Comparison of ENCODE assay signal across 8 mouse cellular contexts in genomic region chr6:88784691-88785173, GRCm38 (mm10). TPM values are rescaled to one million over a fixed set of nuclear protein-coding genes. Genes with fewer than 3 reads are reported as not detected.
DNase-seq lines count a peak whose midpoint lies in the region; ATAC-seq lines count a peak whose summit lies in the region.

No protein-coding gene starts in this region.

- H3K36me3 ChIP-seq in lung, embryonic 16.5 days (ENCODE audit: control insufficient read depth, insufficient read depth, low read length), result no peaks in the 10 kb centered on the region
- no peaks in the 10 kb centered on the region for H3K36me3 ChIP-seq in embryonic facial prominence, embryonic 15.5 days
- no peaks in the 10 kb centered on the region for H3K36me3 ChIP-seq in intestine, embryonic 14.5 days (ENCODE audit: control insufficient read depth, insufficient read depth, low read length)
- no peaks in the 10 kb centered on the region for H3K36me3 ChIP-seq in hindbrain, embryonic 10.5 days

- 44% methylated on average over 7 of the region's 7 CpGs for WGBS in lung, embryonic 16.5 days
- WGBS in embryonic facial prominence, embryonic 15.5 days, result 44% methylated on average over 7 of the region's 7 CpGs
- 44% methylated on average over 7 of the region's 7 CpGs for WGBS in intestine, embryonic 14.5 days
- WGBS in hindbrain, embryonic 10.5 days, result 74% methylated on average over 7 of the region's 7 CpGs

- H3K9me3 ChIP-seq in lung, embryonic 16.5 days (ENCODE audit: control insufficient read depth, low read length), result no peaks in the 10 kb centered on the region
- no peaks in the 10 kb centered on the region for H3K9me3 ChIP-seq in embryonic facial prominence, embryonic 15.5 days (replicated peaks)
- H3K9me3 ChIP-seq in intestine, embryonic 14.5 days (ENCODE audit: control insufficient read depth, low read length), result no peaks in the 10 kb centered on the region
- H3K9me3 ChIP-seq in hindbrain, embryonic 10.5 days, result no peaks in the 10 kb centered on the region

- no peak overlapping the region for H3K4me2 ChIP-seq in lung, embryonic 16.5 days (ENCODE audit: low read depth, low read length)
- no peak overlapping the region for H3K4me2 ChIP-seq in embryonic facial prominence, embryonic 15.5 days (replicated peaks)
- no peak overlapping the region for H3K4me2 ChIP-seq in intestine, embryonic 14.5 days (ENCODE audit: low read length)

- H3K27me3 ChIP-seq in lung, embryonic 16.5 days (ENCODE audit: control insufficient read depth, insufficient read depth, low read depth, low read length), result no peaks in the 10 kb centered on the region
- no peaks in the 10 kb centered on the region for H3K27me3 ChIP-seq in embryonic facial prominence, embryonic 15.5 days
- H3K27me3 ChIP-seq in intestine, embryonic 14.5 days (replicated peaks; ENCODE audit: control insufficient read depth, insufficient read depth, low read length), result no peaks in the 10 kb centered on the region
- H3K27me3 ChIP-seq in hindbrain, embryonic 10.5 days (ENCODE audit: insufficient read depth, poor library complexity, severe bottlenecking), result peaks cover 16% of the 10 kb centered on the region

- H3K4me3 ChIP-seq in lung, embryonic 16.5 days (ENCODE audit: low read length), result no peak overlapping the region
- H3K4me3 ChIP-seq in embryonic facial prominence, embryonic 15.5 days (replicated peaks), result no peak overlapping the region
- H3K4me3 ChIP-seq in intestine, embryonic 14.5 days (ENCODE audit: low read depth, low read length), result no peak overlapping the region
- H3K4me3 ChIP-seq in hindbrain, embryonic 10.5 days, result no peak overlapping the region

- DNase-seq in lung, postnatal 36 days, result no peak
- no peak for DNase-seq in intestine, embryonic 14.5 days (ENCODE audit: low spot score)
- DNase-seq in skeletal muscle tissue, adult 2 months (ENCODE audit: low read depth, low spot score), result peak; percentile 87
- no peak for DNase-seq in urinary bladder, postnatal 14 days (ENCODE audit: low spot score)
- DNase-seq in hindbrain, embryonic 10.5 days (ENCODE audit: low spot score), result no peak
- no peak for DNase-seq in layer of hippocampus, adult 9-11 months

- peak; percentile 51 for ATAC-seq in lung, embryonic 16.5 days (ENCODE audit: low read depth)
- no peak for ATAC-seq in embryonic facial prominence, embryonic 15.5 days (ENCODE audit: insufficient number of reproducible peaks, low FRiP score, low TSS enrichment, low read depth)
- ATAC-seq in intestine, embryonic 14.5 days (replicated peaks; ENCODE audit: low FRiP score, low TSS enrichment, low read depth), result no peak

- H3K4me1 ChIP-seq in lung, embryonic 16.5 days (replicated peaks; ENCODE audit: control insufficient read depth, insufficient read depth, low read length), result peaks cover 43% of the 10 kb centered on the region
- peaks cover 49% of the 10 kb centered on the region for H3K4me1 ChIP-seq in embryonic facial prominence, embryonic 15.5 days
- peaks cover 50% of the 10 kb centered on the region for H3K4me1 ChIP-seq in intestine, embryonic 14.5 days (replicated peaks; ENCODE audit: control insufficient read depth, insufficient read depth, low read length)
- peaks cover 63% of the 10 kb centered on the region for H3K4me1 ChIP-seq in hindbrain, embryonic 10.5 days (replicated peaks)

- peak overlapping the region; percentile 78 for H3K27ac ChIP-seq in lung, embryonic 16.5 days (ENCODE audit: low read length)
- peak overlapping the region; percentile 66 for H3K27ac ChIP-seq in embryonic facial prominence, embryonic 15.5 days (replicated peaks)
- peak overlapping the region; percentile 93; the same call in 1 of the 2 replicates for H3K27ac ChIP-seq in intestine, embryonic 14.5 days (ENCODE audit: low read depth)
- H3K27ac ChIP-seq in hindbrain, embryonic 10.5 days, result no peak overlapping the region

- H3K9ac ChIP-seq in lung, embryonic 16.5 days (ENCODE audit: low read length), result peak overlapping the region; percentile 39
- no peak overlapping the region for H3K9ac ChIP-seq in embryonic facial prominence, embryonic 15.5 days
- no peak overlapping the region for H3K9ac ChIP-seq in intestine, embryonic 14.5 days (ENCODE audit: low read length)

RNA-seq across cellular contexts. Expression of gene Abtb1, which starts 57.1 kb away (rescaled TPM):
- 49.5 and 50.4 TPM in 2 replicates for polyA plus RNA-seq in lung, embryonic 16.5 days (2015; fragmentation: Nextera tagmentation; extraction: Ambion mirVana)
- 33.2 and 34.5 TPM in 2 replicates for polyA plus RNA-seq in embryonic facial prominence, embryonic 15.5 days (2015; fragmentation: Nextera tagmentation; extraction: Ambion mirVana)
- polyA plus RNA-seq in intestine, embryonic 14.5 days (2014; fragmentation: Nextera tagmentation; extraction: Ambion mirVana), result 21.8 and 23.0 TPM in 2 replicates
- 27.2 and 27.5 TPM in 2 replicates for polyA plus RNA-seq in hindbrain, embryonic 10.5 days (2016; fragmentation: Nextera tagmentation; extraction: Ambion mirVana)
